Mouse (Mus musculus) forebrain, embryonic 11.5 days (tissue): ENCODE results near the gene Fry. TPM values are rescaled to one million over a fixed set of nuclear protein-coding genes. Genes with fewer than 3 reads are reported as not detected.

ENCODE experiments used
- ATAC-seq: fragments of 200-750 bp; cut with Nextera tagmentation; replicated peaks from 2 replicates; pipeline ENCODE4 v1.8.0; 2017; ENCODE audit warnings: moderate TSS enrichment; ENCODE audit not compliant: low FRiP score
- DNase-seq: peaks from one replicate; pipeline ENCODE4 v3.0.0-alpha.2; 2017; ENCODE audit warnings: low spot score
- H3K27ac ChIP-seq: fragments of 300-500 bp; sonication (generic); 2 replicates; pipeline ENCODE4 v1.5.1; 2014; ENCODE audit warnings: low read depth, low read length
- H3K27me3 ChIP-seq: fragments of 300-500 bp; sonication (generic); 2 replicates; pipeline ENCODE4 v1.6.1; 2014; ENCODE audit warnings: mild to moderate bottlenecking, low read length, mixed read lengths; ENCODE audit not compliant: control insufficient read depth, insufficient read depth
- H3K36me3 ChIP-seq: fragments of 300-500 bp; sonication (generic); 2 replicates; pipeline ENCODE4 v1.6.1; 2014; ENCODE audit warnings: mild to moderate bottlenecking, low read length, moderate library complexity, mixed read lengths; ENCODE audit not compliant: control insufficient read depth, insufficient read depth
- H3K4me1 ChIP-seq: fragments of 300-500 bp; sonication (generic); replicated peaks from 2 replicates; pipeline ENCODE4 v1.6.1; 2014; ENCODE audit warnings: low read length, mixed read lengths; ENCODE audit not compliant: control insufficient read depth, insufficient read depth
- H3K4me2 ChIP-seq: fragments of 300-500 bp; sonication (generic); 2 replicates; pipeline ENCODE4 v1.6.1; 2014; ENCODE audit warnings: low read depth, mild to moderate bottlenecking, low read length, moderate library complexity, mixed read lengths; ENCODE audit not compliant: severe bottlenecking
- H3K4me3 ChIP-seq: fragments of 300-500 bp; sonication (generic); 2 replicates; pipeline ENCODE4 v1.5.1; 2014; ENCODE audit warnings: low read depth, low read length
- H3K9ac ChIP-seq: fragments of 300-500 bp; sonication (generic); 2 replicates; pipeline ENCODE4 v1.6.1; 2014; ENCODE audit warnings: low read length
- H3K9me3 ChIP-seq: fragments of 300-500 bp; sonication (generic); 2 replicates; pipeline ENCODE4 v1.6.1; 2016; ENCODE audit warnings: low read length, mixed read lengths; ENCODE audit not compliant: control insufficient read depth
- WGBS: fragments of 180-500 bp; shearing (Covaris S2); extraction: QIAGEN DNeasy Blood & Tissue Kit; methylation state at CpG from one replicate; pipeline ENCODE4 v1.1.7; 2014; 5-methylcytosine and 5-hydroxymethylcytosine counted together
- polyA plus RNA-seq: library from polyadenylated mRNA; unstranded; fragments of >200 nt; fragmentation: Nextera tagmentation; extraction: Ambion mirVana; gene quantifications from 2 replicates; pipeline ENCODE4 v1.2.1, GENCODE M21; 2014

The Fry gene
- polyA plus RNA-seq, 1 experiment from 2014 or later: 8.4 TPM

- 87% methylated on average over 5 of the region's 5 CpGs for WGBS
- DNase-seq: no peak
These were observed 306.6 kb downstream of the Fry start for GRCm38 (mm10) chr5:150425038-150425437.

GRCm38 (mm10) chr5:150426595-150426994 lies 308.1 kb downstream of the Fry start:
- no peak for DNase-seq

More at GRCm38 (mm10) chr5:150425038-150425437, 306.6 kb downstream of the Fry start:
- H3K4me2 ChIP-seq: no peak overlapping the region
- no peaks in the 10 kb centered on the region for H3K4me1 ChIP-seq
- H3K9me3 ChIP-seq: no peaks in the 10 kb centered on the region
- H3K27me3 ChIP-seq: no peaks in the 10 kb centered on the region
- H3K36me3 ChIP-seq: no peaks in the 10 kb centered on the region
- H3K27ac ChIP-seq: no peak overlapping the region
- 0 out of 2 replicates have a peak, but pooled peaks have one; percentile 10 for ATAC-seq
- H3K9ac ChIP-seq: no peak overlapping the region
- no peak overlapping the region for H3K4me3 ChIP-seq

GRCm38 (mm10) chr5:150431286-150431685 lies 312.8 kb downstream of the Fry start:
- DNase-seq (no peak), ATAC-seq (no peak)
- H3K27me3 ChIP-seq: no peaks in the 10 kb centered on the region
- 97% methylated on average over 7 of the region's 7 CpGs for WGBS
- peaks cover 3% of the 10 kb centered on the region; the same call in 1 of the 2 replicates for H3K9me3 ChIP-seq
- H3K4me2 ChIP-seq: no peak overlapping the region
- no peaks in the 10 kb centered on the region for H3K4me1 ChIP-seq
- H3K9ac ChIP-seq: no peak overlapping the region
- no peak overlapping the region for H3K4me3 ChIP-seq
- no peaks in the 10 kb centered on the region for H3K36me3 ChIP-seq
- H3K27ac ChIP-seq: no peak overlapping the region

More at GRCm38 (mm10) chr5:150426595-150426994, 308.1 kb downstream of the Fry start:
- Histone ChIP-seq H3K36me3 (no peaks in the 10 kb centered on the region), H3K9me3 (no peaks in the 10 kb centered on the region), H3K4me1 (no peaks in the 10 kb centered on the region), H3K27ac (no peak overlapping the region), H3K4me3 (no peak overlapping the region), H3K9ac (no peak overlapping the region), H3K27me3 (no peaks in the 10 kb centered on the region), H3K4me2 (no peak overlapping the region)
- WGBS: 95% methylated on average over 3 of the region's 3 CpGs
- ATAC-seq: no peak

- Histone ChIP-seq H3K4me2 (no peak overlapping the region), H3K4me3 (no peak overlapping the region), H3K36me3 (no peaks in the 10 kb centered on the region), H3K27ac (no peak overlapping the region), H3K27me3 (no peaks in the 10 kb centered on the region), H3K9ac (no peak overlapping the region), H3K9me3 (peaks cover 3% of the 10 kb centered on the region; the same call in 1 of the 2 replicates), H3K4me1 (0 out of 2 replicates have a peak, but pooled peaks cover 2% of the 10 kb centered on the region)
- 90% methylated on average over 2 of the region's 2 CpGs for WGBS
- DNase-seq (no peak), ATAC-seq (no peak)
These were observed 314.5 kb downstream of the Fry start for GRCm38 (mm10) chr5:150432960-150433359.

- WGBS: 22% methylated on average over 34 of the region's 34 CpGs
- Histone ChIP-seq H3K4me3 (peak overlapping the region; percentile 21), H3K27ac (no peak overlapping the region), H3K27me3 (no peaks in the 10 kb centered on the region), H3K4me2 (peak overlapping the region; percentile 51; the same call in 1 of the 2 replicates), H3K36me3 (no peaks in the 10 kb centered on the region), H3K4me1 (0 out of 2 replicates have a peak, but pooled peaks cover 2% of the 10 kb centered on the region), H3K9ac (0 out of 2 replicates have a peak overlapping the region, but pooled peaks have one; percentile 32), H3K9me3 (peaks cover 3% of the 10 kb centered on the region; the same call in 1 of the 2 replicates)
- DNase-seq: peak; percentile 62
- no peak for ATAC-seq
These were observed 318.4 kb downstream of the Fry start for GRCm38 (mm10) chr5:150436629-150437389.

GRCm38 (mm10) chr5:150441690-150442089 lies 323.2 kb downstream of the Fry start:
- Histone ChIP-seq H3K4me3 (no peak overlapping the region), H3K27me3 (no peaks in the 10 kb centered on the region), H3K9me3 (no peaks in the 10 kb centered on the region), H3K4me1 (no peaks in the 10 kb centered on the region), H3K9ac (no peak overlapping the region), H3K4me2 (no peak overlapping the region), H3K36me3 (no peaks in the 10 kb centered on the region), H3K27ac (no peak overlapping the region)
- DNase-seq: peak; percentile 75
- WGBS: 38% methylated on average over 7 of the region's 7 CpGs
- ATAC-seq: no peak

GRCm38 (mm10) chr5:150451281-150452003 lies 333.0 kb downstream of the Fry start:
- DNase-seq (no peak), ATAC-seq (no peak)
- H3K27ac ChIP-seq: no peak overlapping the region
- 83% methylated on average over 9 of the region's 9 CpGs for WGBS
- H3K4me1 ChIP-seq: no peaks in the 10 kb centered on the region
- H3K4me2 ChIP-seq: no peak overlapping the region
- H3K36me3 ChIP-seq: no peaks in the 10 kb centered on the region
- H3K4me3 ChIP-seq: no peak overlapping the region
- no peak overlapping the region for H3K9ac ChIP-seq
- H3K9me3 ChIP-seq: peaks cover 6% of the 10 kb centered on the region; the same call in 1 of the 2 replicates
- H3K27me3 ChIP-seq: no peaks in the 10 kb centered on the region

- DNase-seq (no peak), ATAC-seq (no peak)
- H3K4me1 ChIP-seq: no peaks in the 10 kb centered on the region
- peaks cover 6% of the 10 kb centered on the region; the same call in 1 of the 2 replicates for H3K9me3 ChIP-seq
- no peaks in the 10 kb centered on the region for H3K36me3 ChIP-seq
- H3K9ac ChIP-seq: no peak overlapping the region
- no peak overlapping the region for H3K4me2 ChIP-seq
- H3K4me3 ChIP-seq: no peak overlapping the region
- H3K27ac ChIP-seq: no peak overlapping the region
- 45% methylated on average over 1 of the region's 1 CpGs for WGBS
- H3K27me3 ChIP-seq: no peaks in the 10 kb centered on the region
These were observed 333.7 kb downstream of the Fry start for GRCm38 (mm10) chr5:150452004-150452626.
